12 mouse cellular contexts compared by ENCODE assay signal in the genomic region with DNA sequence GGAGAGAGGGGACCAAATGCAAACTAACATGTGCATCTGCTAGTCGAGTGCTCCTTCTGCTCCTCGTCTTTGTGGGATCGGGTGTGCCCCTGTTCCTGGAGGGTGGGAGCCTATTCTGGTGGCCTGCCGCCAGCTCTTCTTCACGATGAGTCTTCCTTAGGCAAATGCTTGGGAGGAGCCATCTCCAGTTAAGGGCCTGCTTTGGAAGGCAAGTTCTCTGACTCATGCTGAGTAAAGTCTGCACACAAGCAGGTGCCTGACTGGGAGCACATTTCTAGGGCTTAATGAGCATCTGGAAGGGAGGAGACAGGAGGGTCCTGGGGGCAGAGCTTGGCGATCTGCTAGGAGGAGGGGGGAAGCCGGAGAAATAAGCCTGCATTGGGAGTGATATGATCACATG.
DNase-seq lines count a peak whose midpoint lies in the region; ATAC-seq lines count a peak whose summit lies in the region.
"Had no signal": no experiment of that assay in that cellular context is flagged by ENCODE, and none has a peak within 500 bp of the region (broad histone marks: within the 10 kb centered on the region; RNA-seq: fewer than 3 reads in every experiment).

No protein-coding gene starts in this region.

- no peak overlapping the region for H3K27ac ChIP-seq in midbrain, embryonic 13.5 days
- no peak overlapping the region for H3K27ac ChIP-seq in midbrain, embryonic 14.5 days (replicated peaks; ENCODE audit: low read depth, low read length)
- H3K27ac ChIP-seq: hindbrain, embryonic 10.5 days; limb, embryonic 13.5 days; lung, embryonic 15.5 days had no signal

- 69% methylated on average over 7 of the region's 7 CpGs for WGBS in midbrain, embryonic 13.5 days
- WGBS in midbrain, embryonic 14.5 days: 85% methylated on average over 7 of the region's 7 CpGs

- DNase-seq in midbrain, embryonic 14.5 days: no peak
- DNase-seq in NIH3T3 (ENCODE audit: low read depth): peak; percentile 67
- peak; percentile 62 to 64 for DNase-seq in layer of hippocampus, adult 18-20 months (ENCODE audit: low spot score in 2 of 2)
- peak; percentile 61 to 64 for DNase-seq in right cerebral cortex, adult 2 months (ENCODE audit: low spot score in 2 of 2)
- DNase-seq in gastrocnemius, adult 18-20 months (ENCODE audit: low spot score): no peak
- DNase-seq in cerebellum, adult 11 months: no peak
- DNase-seq: heart, adult 18-20 months had no signal

- no peaks in the 10 kb centered on the region for H3K36me3 ChIP-seq in midbrain, embryonic 13.5 days
- no peaks in the 10 kb centered on the region for H3K36me3 ChIP-seq in midbrain, embryonic 14.5 days (ENCODE audit: control insufficient read depth, insufficient read depth, low read length)
- H3K36me3 ChIP-seq: hindbrain, embryonic 10.5 days; limb, embryonic 13.5 days; lung, embryonic 15.5 days had no signal

- ATAC-seq in midbrain, embryonic 13.5 days: 0 out of 2 replicates have a peak, but pooled peaks have one; percentile 29
- no peak for ATAC-seq in midbrain, embryonic 14.5 days (ENCODE audit: low FRiP score, low TSS enrichment)
- ATAC-seq: Patski had no signal

- no peak overlapping the region for H3K4me2 ChIP-seq in midbrain, embryonic 13.5 days (replicated peaks)
- H3K4me2 ChIP-seq in midbrain, embryonic 14.5 days (ENCODE audit: low read length): no peak overlapping the region
- H3K4me2 ChIP-seq: limb, embryonic 13.5 days; lung, embryonic 15.5 days had no signal

- no peak overlapping the region for H3K9ac ChIP-seq in midbrain, embryonic 13.5 days (replicated peaks)
- H3K9ac ChIP-seq in midbrain, embryonic 14.5 days (replicated peaks; ENCODE audit: low read length): no peak overlapping the region
- H3K9ac ChIP-seq: limb, embryonic 13.5 days; lung, embryonic 15.5 days had no signal

- no peak overlapping the region for H3K4me3 ChIP-seq in midbrain, embryonic 13.5 days (replicated peaks)
- H3K4me3 ChIP-seq in midbrain, embryonic 14.5 days (replicated peaks; ENCODE audit: low read depth, low read length): no peak overlapping the region
- H3K4me3 ChIP-seq: hindbrain, embryonic 10.5 days; limb, embryonic 13.5 days; lung, embryonic 15.5 days had no signal

- peaks cover 9% of the 10 kb centered on the region; the same call in 1 of the 2 replicates for H3K4me1 ChIP-seq in midbrain, embryonic 13.5 days (replicated peaks)
- H3K4me1 ChIP-seq in midbrain, embryonic 14.5 days (ENCODE audit: control insufficient read depth, insufficient read depth, low read length): no peaks in the 10 kb centered on the region
- H3K4me1 ChIP-seq: hindbrain, embryonic 10.5 days had no signal

- no peaks in the 10 kb centered on the region for H3K27me3 ChIP-seq in midbrain, embryonic 13.5 days
- H3K27me3 ChIP-seq in midbrain, embryonic 14.5 days (ENCODE audit: control insufficient read depth, insufficient read depth, low read length): no peaks in the 10 kb centered on the region
- H3K27me3 ChIP-seq: limb, embryonic 13.5 days; lung, embryonic 15.5 days; Patski had no signal

- H3K9me3 ChIP-seq in midbrain, embryonic 13.5 days: no peaks in the 10 kb centered on the region
- no peaks in the 10 kb centered on the region for H3K9me3 ChIP-seq in midbrain, embryonic 14.5 days (ENCODE audit: control insufficient read depth, low read length)
- H3K9me3 ChIP-seq: hindbrain, embryonic 10.5 days; limb, embryonic 13.5 days; lung, embryonic 15.5 days had no signal

Comparison
In these comparisons a context has a peak if more than half of its experiments do, and no peak if none do; other contexts are left out.
1. DNase-seq: peak in NIH3T3 (single experiment), layer of hippocampus, adult 18-20 months (2 of 2) and right cerebral cortex, adult 2 months (2 of 2); none in midbrain, embryonic 14.5 days (single experiment), gastrocnemius, adult 18-20 months (single experiment) and cerebellum, adult 11 months (single experiment).